Mouse (Mus musculus): ENCODE data around the gene Hsd17b2.

The Hsd17b2 gene

DNA sequence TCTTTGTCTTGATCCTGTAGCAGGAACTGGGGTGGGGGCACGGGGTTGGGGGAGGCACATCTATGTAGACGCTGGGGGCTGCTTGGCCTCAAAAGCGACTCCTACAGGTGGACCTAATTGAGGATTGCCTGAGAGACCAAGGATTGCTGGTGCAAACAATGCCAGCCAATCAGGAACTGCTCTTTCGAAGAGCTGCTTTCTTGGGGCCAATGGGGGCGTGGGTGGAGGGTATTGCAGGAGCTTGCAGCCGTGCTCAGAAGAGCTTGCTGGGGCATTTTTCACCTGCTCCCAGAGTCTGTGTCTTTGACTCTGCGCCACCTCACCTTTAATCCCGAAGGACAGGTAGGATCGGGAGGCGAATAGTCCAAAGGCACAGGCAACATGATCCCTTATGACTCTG lies 73.9 kb downstream of the Hsd17b2 start:
- DNase-seq (ENCODE audit: low read depth) = no peak

DNA sequence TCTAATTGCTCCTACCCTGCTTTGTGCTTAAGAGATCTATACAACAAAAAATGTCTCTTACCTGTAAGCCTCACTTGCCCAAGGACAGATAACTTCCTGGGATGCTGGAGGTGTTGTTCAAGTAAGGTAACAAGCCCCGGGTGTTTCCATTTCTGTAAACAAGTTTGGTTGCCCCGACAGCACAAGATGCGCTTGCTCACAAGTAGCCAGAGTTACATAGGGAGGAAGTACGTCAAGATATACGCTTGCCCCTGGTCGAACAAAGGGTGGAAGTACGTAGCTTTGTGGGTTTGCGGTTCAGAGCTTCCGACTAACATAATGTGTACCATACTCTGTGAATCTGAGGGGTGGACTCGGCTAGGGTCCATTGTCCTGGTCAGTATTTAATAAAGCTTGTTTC lies 74.4 kb downstream of the Hsd17b2 start:
- no peak for DNase-seq (ENCODE audit: low read depth)

DNA sequence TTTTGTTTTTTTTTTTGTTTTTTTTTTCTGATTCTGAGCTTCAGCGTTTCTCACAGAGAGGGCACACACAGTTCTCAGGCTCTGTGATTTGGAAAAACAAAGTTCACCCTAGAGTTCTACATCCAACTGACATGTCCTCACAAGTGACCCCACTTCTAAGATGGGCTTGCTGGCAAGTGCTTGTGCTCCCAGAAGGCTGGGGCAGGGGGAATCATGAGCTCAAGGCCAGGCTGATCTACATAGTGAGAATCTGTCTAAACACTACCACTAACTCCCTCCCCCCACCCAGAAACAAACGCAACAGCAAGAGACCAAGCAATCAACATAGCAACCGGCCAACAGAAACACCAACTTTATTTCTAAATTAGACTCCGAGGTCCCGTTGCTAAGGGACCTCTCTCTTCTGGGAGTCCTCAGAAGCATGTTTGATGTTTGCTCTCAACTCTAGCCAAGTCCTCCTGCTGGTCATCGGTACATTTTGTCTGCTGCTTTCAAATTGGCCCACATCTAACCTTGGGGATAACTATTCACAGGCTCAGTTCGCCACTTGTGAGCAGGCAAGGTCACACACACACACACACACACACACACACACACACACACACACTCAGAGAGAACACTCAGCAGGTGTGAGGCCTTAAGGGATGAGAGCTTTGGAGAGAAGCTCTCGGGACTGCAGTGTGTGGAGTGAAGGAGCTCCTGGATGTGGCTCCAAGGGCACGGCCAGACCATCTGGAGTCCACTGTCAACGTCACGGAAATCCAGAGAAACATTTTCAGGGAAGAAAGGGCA lies 77.0 kb downstream of the Hsd17b2 start:
- DNase-seq (ENCODE audit: low read depth) = no peak

DNA sequence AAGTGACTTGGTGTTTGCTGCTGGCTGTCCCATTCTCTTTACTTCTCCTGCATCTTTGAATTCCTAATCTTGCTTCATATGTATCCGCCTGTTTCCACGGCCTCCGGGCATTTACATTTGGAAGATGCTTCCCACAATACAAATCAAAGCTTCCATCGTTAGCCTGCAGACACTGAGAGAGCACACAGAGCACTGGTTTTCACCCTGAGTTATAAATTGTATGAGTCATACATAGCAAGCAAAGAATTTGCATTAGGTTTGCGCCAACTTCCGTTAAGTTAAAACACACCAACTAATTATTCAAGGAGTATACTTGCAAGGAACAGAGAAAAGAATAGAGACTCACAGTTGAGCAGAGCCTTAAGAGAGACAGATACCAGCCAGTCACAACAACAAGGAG lies 77.6 kb downstream of the Hsd17b2 start:
- no peak for DNase-seq (ENCODE audit: low read depth)

DNA sequence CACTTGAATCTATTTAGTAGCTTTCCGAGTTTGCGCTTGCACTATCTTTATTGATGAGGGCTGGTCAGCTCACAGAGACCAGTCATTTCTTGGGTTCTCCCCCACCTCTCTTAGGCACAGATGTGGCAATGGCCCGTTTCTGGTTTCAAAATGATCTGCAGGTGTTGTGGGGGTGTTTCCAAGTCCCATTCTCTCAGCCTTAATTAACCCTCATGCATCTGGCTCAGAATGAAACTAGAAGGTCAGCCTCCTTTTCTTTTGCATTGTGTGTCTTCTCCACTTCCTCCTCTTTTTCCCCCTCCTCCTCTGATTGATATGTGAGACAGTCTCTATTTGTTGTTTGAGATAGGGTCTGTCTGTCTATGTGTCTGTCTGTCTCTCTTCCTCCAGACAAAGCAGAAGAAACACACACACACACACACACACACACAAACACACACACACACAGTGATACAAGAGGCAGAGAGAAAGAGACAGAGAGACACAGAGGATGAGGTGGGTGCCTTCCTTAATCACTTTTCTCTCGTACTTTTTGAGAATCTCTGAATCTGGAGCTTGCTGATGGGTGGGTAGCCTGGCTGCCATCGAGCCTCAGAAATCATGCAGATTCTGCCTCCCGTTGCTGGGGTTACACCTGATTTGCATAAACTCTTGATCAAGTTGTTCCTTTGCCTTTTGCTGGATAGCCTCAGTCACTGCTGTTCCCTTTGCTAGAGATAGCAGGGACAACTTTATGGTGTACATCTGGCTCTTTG lies 79.8 kb downstream of the Hsd17b2 start:
- no peak for DNase-seq (ENCODE audit: low read depth)

DNA sequence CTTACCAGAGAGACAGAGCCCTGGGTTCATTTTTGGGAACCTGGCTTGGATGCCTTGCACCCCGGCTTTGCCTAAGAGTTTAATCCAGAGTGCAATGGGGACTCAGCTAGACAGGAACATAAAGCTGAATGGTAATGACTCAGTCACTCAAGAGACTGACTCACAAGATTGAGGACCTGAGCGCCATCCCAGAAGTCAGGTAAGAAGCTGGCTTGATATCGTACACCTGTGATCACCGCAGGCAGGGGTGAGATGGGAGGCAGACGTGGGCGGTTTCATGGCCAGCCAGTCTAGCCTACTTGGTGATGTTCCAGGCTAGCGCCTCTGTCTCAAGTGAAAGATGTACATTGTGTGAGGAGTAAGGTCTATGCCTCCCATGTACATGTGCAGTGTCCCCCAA lies 81.3 kb downstream of the Hsd17b2 start:
- no peak for DNase-seq (ENCODE audit: low read depth)

DNA sequence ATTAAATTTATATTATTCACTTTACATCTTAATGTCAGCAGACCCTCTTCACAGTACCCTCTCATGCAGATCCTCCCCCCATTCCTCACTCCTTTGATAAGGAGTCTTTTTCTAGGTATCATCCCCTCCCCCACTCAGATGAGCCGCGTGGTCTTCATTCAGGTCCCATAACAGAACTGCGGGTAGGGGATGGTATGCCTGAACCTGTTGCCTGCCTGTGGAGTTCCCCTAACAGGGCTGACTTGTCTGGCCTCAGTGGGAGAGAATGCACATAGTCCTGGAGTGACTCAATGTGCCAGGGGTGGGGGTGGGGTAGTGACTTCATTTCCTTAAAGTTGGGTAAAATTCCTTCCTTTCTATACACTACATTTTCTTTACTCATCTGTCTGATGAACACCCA lies 84.7 kb downstream of the Hsd17b2 start:
- DNase-seq (ENCODE audit: low read depth) = no peak

DNA sequence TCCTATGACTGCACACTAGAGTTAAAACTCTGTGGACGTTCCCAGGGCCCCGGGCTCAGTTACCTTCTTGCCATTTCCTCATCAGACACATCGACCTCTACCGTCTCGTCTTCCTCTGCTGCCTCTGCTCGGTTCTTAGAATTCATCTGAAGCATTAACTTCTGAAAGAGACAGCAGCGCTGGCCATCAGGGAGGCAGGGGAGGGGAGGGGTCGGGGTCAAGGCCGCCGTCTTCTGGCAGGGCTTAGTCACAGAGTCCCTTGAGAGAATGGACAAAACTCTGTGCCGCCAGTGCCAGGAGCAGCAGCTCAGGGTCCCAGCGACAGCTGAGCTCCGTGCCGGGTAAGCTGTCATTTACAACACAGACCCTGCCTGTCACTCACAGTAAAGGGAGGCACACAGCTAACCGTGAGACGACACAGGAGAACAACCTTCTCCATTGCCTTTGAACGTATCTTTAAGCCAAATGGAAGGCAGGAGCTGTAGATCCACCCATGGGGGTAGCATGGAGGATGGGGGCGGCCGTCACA lies 91.0 kb downstream of the Hsd17b2 start:
- no peak for DNase-seq (ENCODE audit: low read depth)

DNA sequence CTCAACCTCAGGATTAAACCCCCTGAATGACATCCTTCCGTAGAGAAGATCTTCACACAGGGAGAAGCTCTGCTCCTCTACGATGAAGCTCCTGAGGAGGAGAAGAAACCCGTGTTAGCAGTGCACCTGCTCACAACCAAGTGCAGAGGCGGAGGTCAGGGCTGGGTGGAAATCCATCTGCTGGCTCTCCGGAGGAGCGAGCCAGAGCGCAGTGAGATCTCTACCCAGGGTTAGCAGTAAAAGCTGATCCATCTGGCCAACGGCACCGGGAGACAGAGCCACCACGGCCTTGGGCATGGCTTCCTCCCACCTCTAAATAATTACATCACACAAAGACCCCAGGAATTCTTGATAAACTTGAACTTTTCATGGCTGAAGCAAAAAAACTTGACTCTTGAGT lies 92.9 kb downstream of the Hsd17b2 start:
- no peak for DNase-seq (ENCODE audit: low read depth)

DNA sequence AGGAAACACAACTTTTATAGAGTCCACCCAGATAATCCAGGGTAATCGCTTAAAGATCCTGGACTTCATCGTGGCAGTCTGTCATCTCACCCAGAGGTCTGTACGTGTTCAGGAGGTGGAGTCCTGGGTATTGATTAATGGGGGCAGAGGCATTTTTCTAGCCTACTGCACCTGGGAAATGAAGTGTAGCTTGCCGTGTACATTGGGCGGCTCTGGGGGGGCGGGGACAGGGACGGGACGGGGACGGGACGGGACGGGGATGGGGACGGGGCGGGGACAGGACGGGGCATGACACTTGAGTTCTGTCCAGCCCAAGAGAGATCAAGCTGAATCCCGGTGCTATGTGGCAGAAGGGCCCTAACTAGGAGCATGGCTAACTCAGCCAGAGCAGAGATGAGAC lies 94.8 kb downstream of the Hsd17b2 start:
- DNase-seq (ENCODE audit: low read depth) = no peak

DNA sequence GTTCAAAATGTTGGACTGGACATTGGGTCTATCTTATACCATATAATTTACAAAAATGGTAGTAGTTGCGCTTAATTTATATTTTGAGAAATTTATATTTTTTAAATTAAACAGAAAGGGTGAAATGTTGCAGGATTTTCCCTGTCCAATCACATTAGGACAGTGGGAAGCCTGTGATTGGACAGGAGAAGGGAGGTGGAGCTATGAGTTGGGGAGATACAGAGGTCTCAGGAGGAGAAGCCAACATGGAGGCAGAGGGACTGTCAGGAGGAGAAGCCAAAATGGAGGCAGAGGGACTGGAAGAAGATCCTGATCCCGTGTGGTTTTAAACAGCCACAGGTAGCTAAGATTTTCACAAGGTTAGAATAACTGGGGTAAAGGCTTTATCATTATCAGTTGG lies 96.4 kb downstream of the Hsd17b2 start:
- no peak for DNase-seq (ENCODE audit: low read depth)

DNA sequence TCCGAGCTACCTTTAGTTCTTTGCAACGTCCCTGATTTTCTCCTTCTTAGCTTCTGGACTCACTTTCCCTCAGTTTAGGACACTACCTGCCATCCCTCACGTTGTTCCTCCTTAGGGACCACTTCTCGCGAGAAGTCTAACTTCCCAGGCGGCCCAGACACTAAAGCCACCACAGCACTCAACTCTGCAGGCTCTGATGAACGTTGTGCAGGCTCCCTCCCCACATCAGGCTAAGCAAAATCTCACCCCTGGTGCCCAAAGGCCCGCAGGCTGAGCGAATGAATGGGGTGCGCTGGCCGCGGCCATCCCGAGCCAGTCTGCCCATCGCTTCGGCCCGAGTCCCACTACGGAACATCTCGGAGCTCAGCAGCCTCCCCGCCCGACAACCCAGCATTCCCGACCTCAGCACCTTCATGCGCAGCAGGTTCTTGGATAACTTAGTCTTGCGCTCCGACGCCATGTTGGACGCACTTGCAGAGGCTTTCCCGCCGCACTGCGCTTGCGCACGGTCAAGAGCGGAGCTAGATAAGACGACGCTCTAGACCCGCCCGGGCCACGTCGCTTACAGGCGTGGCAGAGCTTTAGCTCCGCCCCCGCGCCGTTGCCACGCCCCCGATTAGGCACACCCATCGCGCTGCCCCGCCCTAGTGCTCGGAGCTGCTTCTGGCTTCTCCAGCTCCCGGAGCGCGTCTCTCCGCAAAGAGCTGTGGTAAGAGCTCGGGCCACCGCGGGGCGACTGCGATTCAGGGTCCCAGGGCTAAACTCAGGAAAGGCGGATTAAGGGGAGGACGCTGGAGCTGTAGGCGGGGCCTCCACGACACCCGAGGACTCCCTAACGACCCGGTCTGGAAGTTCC lies 100.0 kb downstream of the Hsd17b2 start, which contains the start of gene Mphosph6:
TSS of gene Mphosph6 (minus strand) at position 501 of the 856 bp plus-strand sequence.
- peak; percentile 98 for DNase-seq (ENCODE audit: low read depth)

DNA sequence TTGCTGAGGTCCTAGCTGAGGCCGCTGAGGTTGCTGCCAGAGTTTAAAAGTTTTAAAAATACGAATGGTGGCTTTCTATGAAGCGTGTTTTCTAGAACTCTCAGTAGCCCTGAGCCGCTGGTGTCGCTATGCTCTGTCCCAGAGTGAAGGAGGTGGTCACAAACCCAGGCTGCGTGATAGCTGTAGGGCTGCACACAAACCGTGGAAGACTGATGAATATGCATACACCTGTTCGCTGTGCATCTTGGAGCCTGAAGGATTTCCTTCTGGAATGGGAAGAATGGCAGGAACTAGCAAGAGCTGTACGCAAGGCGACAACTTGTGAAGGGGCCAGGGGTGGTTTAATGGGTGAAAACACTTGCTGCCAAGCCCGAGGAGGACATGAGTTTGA lies 100.6 kb downstream of the Hsd17b2 start:
- DNase-seq (ENCODE audit: low read depth) = no peak

DNA sequence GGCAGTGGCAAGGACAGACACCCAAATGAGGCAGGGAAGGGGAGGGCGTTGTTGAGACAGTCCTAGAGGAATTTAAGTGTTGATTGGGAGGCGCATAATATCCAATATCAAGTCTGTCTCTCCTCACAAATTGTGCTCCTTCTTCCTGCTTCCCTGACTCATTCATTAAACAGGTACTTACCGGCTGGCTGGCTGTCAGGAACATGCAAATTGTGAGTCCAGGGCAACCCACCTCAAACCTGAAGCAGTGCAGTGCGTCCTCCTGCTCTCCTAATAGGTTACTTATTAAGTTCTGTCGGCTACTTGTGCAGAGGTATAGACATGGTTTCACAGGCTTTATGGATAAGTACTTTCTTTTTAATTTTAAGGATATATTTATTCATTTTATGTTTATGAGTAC lies 103.7 kb downstream of the Hsd17b2 start:
- DNase-seq (ENCODE audit: low read depth) = no peak
